Comparison of ENCODE assay signal across 10 mouse cellular contexts in the genomic region with DNA sequence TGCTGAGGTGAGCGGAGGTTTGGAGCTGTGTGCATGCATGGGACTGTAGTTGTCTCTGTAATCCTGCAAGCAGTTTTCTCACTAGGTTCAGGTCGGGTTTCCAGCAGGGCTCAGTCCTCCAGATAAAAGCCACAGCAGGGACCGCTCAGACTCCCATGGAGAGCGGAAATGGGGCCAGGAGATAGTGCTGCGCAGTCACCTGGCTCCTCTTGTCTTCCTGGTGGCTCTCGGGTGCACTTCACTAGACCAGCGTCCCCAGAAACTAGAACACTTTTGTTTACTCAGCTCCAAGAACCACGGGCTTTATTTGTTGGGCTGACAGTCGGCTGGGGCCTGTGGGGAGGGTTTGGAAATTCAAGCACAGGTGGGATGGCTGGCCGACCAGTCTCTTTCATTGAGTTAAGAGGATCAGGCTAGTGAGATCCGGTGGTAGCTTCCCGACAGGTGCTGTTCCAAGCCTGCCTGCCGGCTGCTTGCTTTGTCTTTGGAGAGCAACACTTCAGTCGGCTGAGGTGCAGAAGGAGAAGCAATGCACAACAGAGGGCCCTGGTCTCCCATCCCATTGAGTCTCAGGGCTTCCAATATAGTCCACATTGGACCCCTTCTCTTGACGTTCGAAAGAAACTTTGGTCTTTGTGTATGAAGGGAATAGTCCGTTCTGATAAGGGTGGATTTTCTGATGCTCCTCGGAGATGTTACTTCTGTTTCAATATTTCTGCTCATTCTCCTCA. TPM values are rescaled to one million over a fixed set of nuclear protein-coding genes. Genes with fewer than 3 reads are reported as not detected.
DNase-seq lines count a peak whose midpoint lies in the region; ATAC-seq lines count a peak whose summit lies in the region.
"Had no signal": no experiment of that assay in that cellular context is flagged by ENCODE, and none has a peak within 500 bp of the region (broad histone marks: within the 10 kb centered on the region; RNA-seq: fewer than 3 reads in every experiment).

No protein-coding gene starts in this region.

- no peak overlapping the region for H3K27ac ChIP-seq in heart, embryonic 11.5 days (ENCODE audit: low read depth, low read length)
- H3K27ac ChIP-seq in forebrain, embryonic 15.5 days (replicated peaks), result no peak overlapping the region
- H3K27ac ChIP-seq in midbrain, embryonic 15.5 days, result no peak overlapping the region

- no peak for DNase-seq in heart, adult 9 months (ENCODE audit: low spot score in 2 of 2)
- peak; percentile 17 for DNase-seq in cerebellum, adult 8-10 months
- no peak for DNase-seq in layer of hippocampus, adult 18-20 months (ENCODE audit: low spot score in 2 of 2)
- DNase-seq: heart, postnatal 10 days; lung, postnatal 14 days had no signal

- no peaks in the 10 kb centered on the region for H3K9me3 ChIP-seq in heart, embryonic 11.5 days (replicated peaks; ENCODE audit: control insufficient read depth, low read length)
- H3K9me3 ChIP-seq in forebrain, embryonic 15.5 days, result no peaks in the 10 kb centered on the region
- H3K9me3 ChIP-seq in midbrain, embryonic 15.5 days, result no peaks in the 10 kb centered on the region

- WGBS in heart, embryonic 11.5 days (ENCODE audit: insufficient replicate concordance), result 5% methylated on average over 18 of the region's 18 CpGs
- WGBS in forebrain, embryonic 15.5 days, result 7% methylated on average over 18 of the region's 18 CpGs
- 7% methylated on average over 18 of the region's 18 CpGs for WGBS in midbrain, embryonic 15.5 days

- H3K27me3 ChIP-seq in heart, embryonic 11.5 days (ENCODE audit: control insufficient read depth, insufficient read depth, low read length), result peaks cover 31% of the 10 kb centered on the region
- H3K27me3 ChIP-seq in forebrain, embryonic 15.5 days, result peaks cover 36% of the 10 kb centered on the region
- H3K27me3 ChIP-seq in midbrain, embryonic 15.5 days (replicated peaks), result peaks cover 40% of the 10 kb centered on the region

- H3K9ac ChIP-seq in heart, embryonic 11.5 days (ENCODE audit: low read depth, low read length), result no peak overlapping the region
- no peak overlapping the region for H3K9ac ChIP-seq in forebrain, embryonic 15.5 days (replicated peaks)
- no peak overlapping the region for H3K9ac ChIP-seq in midbrain, embryonic 15.5 days

- no peak for ATAC-seq in heart, embryonic 11.5 days (replicated peaks; ENCODE audit: insufficient number of reproducible peaks, low FRiP score, low TSS enrichment)
- no peak for ATAC-seq in forebrain, embryonic 15.5 days (replicated peaks)
- ATAC-seq in midbrain, embryonic 15.5 days (replicated peaks), result no peak
- ATAC-seq in CD4-positive, CD25-positive, alpha-beta regulatory T cell, adult 4 months, result no peak
- no peak for ATAC-seq in megakaryocyte, adult 5-6 weeks (ENCODE audit: poor library complexity, severe bottlenecking)

- H3K4me1 ChIP-seq in heart, embryonic 11.5 days (ENCODE audit: control insufficient read depth, insufficient read depth, low read length), result peaks cover 2% of the 10 kb centered on the region
- H3K4me1 ChIP-seq in forebrain, embryonic 15.5 days, result peaks cover 20% of the 10 kb centered on the region
- H3K4me1 ChIP-seq in midbrain, embryonic 15.5 days, result peaks cover 18% of the 10 kb centered on the region

- H3K36me3 ChIP-seq in heart, embryonic 11.5 days (ENCODE audit: control insufficient read depth, insufficient read depth, low read length), result no peaks in the 10 kb centered on the region
- H3K36me3 ChIP-seq in forebrain, embryonic 15.5 days, result no peaks in the 10 kb centered on the region
- no peaks in the 10 kb centered on the region for H3K36me3 ChIP-seq in midbrain, embryonic 15.5 days (replicated peaks)

- H3K4me2 ChIP-seq in heart, embryonic 11.5 days, result peak overlapping the region; percentile 48
- 0 out of 2 replicates have a peak overlapping the region, but pooled peaks have one; percentile 7 for H3K4me2 ChIP-seq in forebrain, embryonic 15.5 days (replicated peaks)
- peak overlapping the region; percentile 100; the same call in 1 of the 2 replicates for H3K4me2 ChIP-seq in midbrain, embryonic 15.5 days

- 0 out of 2 replicates have a peak overlapping the region, but pooled peaks have one; percentile 17 for H3K4me3 ChIP-seq in heart, embryonic 11.5 days (ENCODE audit: low read depth, low read length)
- H3K4me3 ChIP-seq in forebrain, embryonic 15.5 days, result peak overlapping the region; percentile 4
- peak overlapping the region; percentile 14 for H3K4me3 ChIP-seq in midbrain, embryonic 15.5 days

RNA-seq across cellular contexts. Expression of a gene that starts 1.9 kb away (rescaled TPM):
- 1.4 and 1.8 TPM in 2 replicates for polyA plus RNA-seq in heart, embryonic 11.5 days (2014; fragmentation: Nextera tagmentation; extraction: Ambion mirVana)
- polyA plus RNA-seq in forebrain, embryonic 15.5 days (2015; fragmentation: Nextera tagmentation; extraction: Ambion mirVana), result 0.59 and 0.79 TPM in 2 replicates
- 0.96 and 2.0 TPM in 2 replicates for polyA plus RNA-seq in midbrain, embryonic 15.5 days (2015; fragmentation: Nextera tagmentation; extraction: Ambion mirVana)
- polyA plus RNA-seq in CD4-positive, CD25-positive, alpha-beta regulatory T cell, adult 4 months (2017; shearing (Covaris generic)), result not detected
- not detected in 2 replicates for total RNA-seq in megakaryocyte, adult 5-6 weeks (2015)
- not detected in 2 replicates for total RNA-seq in megakaryocyte, adult 5-6 weeks (2017)
- 1 to 10 TPM; 3.8 to 4.8 TPM for total RNA-seq in layer of hippocampus, adult 18-20 months (2021)
- total RNA-seq: heart, postnatal 10 days had no signal

Comparison
In these comparisons a context has a peak if more than half of its experiments do, and no peak if none do; other contexts are left out.
1. H3K4me2 ChIP-seq: peak in every context shown above with its lines; median percentile 100 in midbrain, embryonic 15.5 days; 48 in heart, embryonic 11.5 days; 7 in forebrain, embryonic 15.5 days.